In the genomic region with DNA sequence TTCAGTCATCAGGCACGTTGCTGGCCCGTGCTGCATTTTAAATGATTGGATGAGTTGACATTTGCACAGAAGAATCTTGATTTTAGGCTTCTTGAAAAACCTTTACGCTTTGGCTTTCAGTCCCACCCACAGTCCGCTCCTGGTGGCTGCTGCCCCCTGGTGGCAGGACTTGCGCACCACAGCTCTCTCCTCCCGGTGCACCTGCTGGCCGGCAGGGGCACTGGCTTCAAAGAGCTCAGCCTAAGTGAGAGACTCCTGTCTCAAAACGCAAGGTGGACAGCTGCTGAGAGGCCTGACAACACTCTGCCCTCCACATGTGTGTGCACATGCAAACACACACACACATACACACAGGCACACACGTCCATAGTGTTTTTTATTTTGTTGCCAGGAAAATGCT, we compare ENCODE assay signal across 9 mouse cellular contexts. TPM values are rescaled to one million over a fixed set of nuclear protein-coding genes. Genes with fewer than 3 reads are reported as not detected.
DNase-seq lines count a peak whose midpoint lies in the region; ATAC-seq and TF ChIP-seq lines count a peak whose summit lies in the region.
"Had no signal": no experiment of that assay in that cellular context is flagged by ENCODE, and none has a peak within 500 bp of the region (broad histone marks: within the 10 kb centered on the region; RNA-seq: fewer than 3 reads in every experiment).

No protein-coding gene starts in this region.

- peak; percentile 77 for ATAC-seq in forebrain, embryonic 11.5 days (replicated peaks; ENCODE audit: low FRiP score)
- peak; percentile 80 for ATAC-seq in heart, postnatal 0 days (ENCODE audit: insufficient read depth, low read depth)
- peak; percentile 53; the same call in 1 of the 2 replicates for ATAC-seq in liver, embryonic 15.5 days (ENCODE audit: insufficient read depth)
- peak; percentile 63 for ATAC-seq in neural tube, embryonic 12.5 days (ENCODE audit: low FRiP score, low read depth)
- peak; percentile 74; the same call in 1 of the 2 replicates for ATAC-seq in stomach, embryonic 16.5 days (ENCODE audit: insufficient read depth, low FRiP score)

- peak; percentile 97 for DNase-seq in CD8-positive naive resting alpha-beta T cell, adult 2 months (ENCODE audit: low read depth in 2 of 2, low spot score in 2 of 2)
- DNase-seq in c-Kit-negative CD71-positive TER-119-positive erythroid progenitor cells, embryonic 14.5 days (ENCODE audit: low read depth, low spot score): peak; percentile 69
- peak; percentile 94 for DNase-seq in forebrain, embryonic 11.5 days (ENCODE audit: low spot score)
- peak; percentile 81 for DNase-seq in heart, postnatal 0 days (ENCODE audit: low spot score)
- peak; percentile 86 to 95 for DNase-seq in kidney, postnatal 36 days

- H3K4me2 ChIP-seq in forebrain, embryonic 11.5 days (ENCODE audit: low read depth, low read length, severe bottlenecking): no peak overlapping the region
- H3K4me2 ChIP-seq in heart, postnatal 0 days (ENCODE audit: low read depth, low read length): no peak overlapping the region
- no peak overlapping the region for H3K4me2 ChIP-seq in liver, embryonic 15.5 days
- no peak overlapping the region for H3K4me2 ChIP-seq in neural tube, embryonic 12.5 days (replicated peaks)
- H3K4me2 ChIP-seq in stomach, embryonic 16.5 days (ENCODE audit: low read depth, low read length): no peak overlapping the region

- H3K4me1 ChIP-seq in forebrain, embryonic 11.5 days (replicated peaks; ENCODE audit: control insufficient read depth, insufficient read depth, low read length): 0 out of 2 replicates have a peak, but pooled peaks cover under 1% of the 10 kb centered on the region
- H3K4me1 ChIP-seq in heart, postnatal 0 days (ENCODE audit: control insufficient read depth, insufficient read depth): no peaks in the 10 kb centered on the region
- peaks cover 17% of the 10 kb centered on the region for H3K4me1 ChIP-seq in liver, embryonic 15.5 days (replicated peaks)
- peaks cover 18% of the 10 kb centered on the region for H3K4me1 ChIP-seq in neural tube, embryonic 12.5 days
- H3K4me1 ChIP-seq in stomach, embryonic 16.5 days (ENCODE audit: control insufficient read depth, insufficient read depth, low read length): no peaks in the 10 kb centered on the region

- 9% methylated on average over 9 of the region's 9 CpGs for WGBS in forebrain, embryonic 11.5 days
- WGBS in heart, postnatal 0 days: 3% methylated on average over 9 of the region's 9 CpGs
- WGBS in liver, embryonic 15.5 days (ENCODE audit: insufficient replicate concordance): 4% methylated on average over 9 of the region's 9 CpGs
- WGBS in neural tube, embryonic 12.5 days: 8% methylated on average over 9 of the region's 9 CpGs
- WGBS in stomach, embryonic 16.5 days: 8% methylated on average over 9 of the region's 9 CpGs

- no peak overlapping the region for H3K27ac ChIP-seq in forebrain, embryonic 11.5 days (ENCODE audit: low read depth, low read length)
- no peak overlapping the region for H3K27ac ChIP-seq in heart, postnatal 0 days (ENCODE audit: low read depth)
- H3K27ac ChIP-seq in liver, embryonic 15.5 days (replicated peaks): no peak overlapping the region
- no peak overlapping the region for H3K27ac ChIP-seq in neural tube, embryonic 12.5 days
- H3K27ac ChIP-seq in stomach, embryonic 16.5 days (ENCODE audit: low read length): no peak overlapping the region

- peaks cover 20% of the 10 kb centered on the region for H3K36me3 ChIP-seq in forebrain, embryonic 11.5 days (ENCODE audit: control insufficient read depth, insufficient read depth, low read length)
- H3K36me3 ChIP-seq in heart, postnatal 0 days (replicated peaks; ENCODE audit: control insufficient read depth, insufficient read depth, low read length): peaks cover 26% of the 10 kb centered on the region
- H3K36me3 ChIP-seq in liver, embryonic 15.5 days (replicated peaks): peaks cover 38% of the 10 kb centered on the region
- H3K36me3 ChIP-seq in neural tube, embryonic 12.5 days: peaks cover 39% of the 10 kb centered on the region
- H3K36me3 ChIP-seq in stomach, embryonic 16.5 days (ENCODE audit: control insufficient read depth, insufficient read depth, low read length): peaks cover 3% of the 10 kb centered on the region; the same call in 1 of the 2 replicates

- H3K9me3 ChIP-seq in forebrain, embryonic 11.5 days (ENCODE audit: control insufficient read depth, low read length): no peaks in the 10 kb centered on the region
- H3K9me3 ChIP-seq in heart, postnatal 0 days (replicated peaks; ENCODE audit: control insufficient read depth, low read length): no peaks in the 10 kb centered on the region
- no peaks in the 10 kb centered on the region for H3K9me3 ChIP-seq in liver, embryonic 15.5 days (replicated peaks)
- no peaks in the 10 kb centered on the region for H3K9me3 ChIP-seq in neural tube, embryonic 12.5 days
- H3K9me3 ChIP-seq in stomach, embryonic 16.5 days (replicated peaks; ENCODE audit: control insufficient read depth, low read length): no peaks in the 10 kb centered on the region

- no peak overlapping the region; the same call in 1 of the 2 replicates for H3K9ac ChIP-seq in forebrain, embryonic 11.5 days (ENCODE audit: low read length)
- H3K9ac ChIP-seq in heart, postnatal 0 days (replicated peaks; ENCODE audit: low read depth, low read length): no peak overlapping the region
- no peak overlapping the region for H3K9ac ChIP-seq in liver, embryonic 15.5 days
- no peak overlapping the region for H3K9ac ChIP-seq in neural tube, embryonic 12.5 days
- 0 out of 2 replicates have a peak overlapping the region, but pooled peaks have one; percentile 49 for H3K9ac ChIP-seq in stomach, embryonic 16.5 days (ENCODE audit: low read length)

- peak; percentile 100 for TF ChIP-seq CTCF in heart, postnatal 0 days (IDR thresholded peaks at IDR 0.05; ENCODE audit: low read depth)

- H3K27me3 ChIP-seq in forebrain, embryonic 11.5 days (ENCODE audit: control insufficient read depth, insufficient read depth, low read length): no peaks in the 10 kb centered on the region
- no peaks in the 10 kb centered on the region for H3K27me3 ChIP-seq in heart, postnatal 0 days (ENCODE audit: control insufficient read depth, insufficient read depth, low read length)
- peaks cover 9% of the 10 kb centered on the region; the same call in 1 of the 2 replicates for H3K27me3 ChIP-seq in liver, embryonic 15.5 days
- H3K27me3 ChIP-seq in neural tube, embryonic 12.5 days (replicated peaks): no peaks in the 10 kb centered on the region
- H3K27me3 ChIP-seq in stomach, embryonic 16.5 days (ENCODE audit: control insufficient read depth, insufficient read depth, low read length): no peaks in the 10 kb centered on the region

- H3K4me3 ChIP-seq in forebrain, embryonic 11.5 days (ENCODE audit: low read depth, low read length): no peak overlapping the region
- H3K4me3 ChIP-seq in heart, postnatal 0 days (ENCODE audit: low read depth, low read length): no peak overlapping the region
- H3K4me3 ChIP-seq in liver, embryonic 15.5 days (replicated peaks): no peak overlapping the region
- H3K4me3 ChIP-seq in neural tube, embryonic 12.5 days: no peak overlapping the region
- H3K4me3 ChIP-seq in stomach, embryonic 16.5 days (replicated peaks; ENCODE audit: low read length): no peak overlapping the region
- H3K4me3 ChIP-seq: erythroblast, embryonic 14.5 days had no signal

- TF ChIP-seq EP300 in heart, postnatal 0 days (IDR thresholded peaks at IDR 0.05; ENCODE audit: low read depth): no peak

RNA-seq across cellular contexts. Expression of a gene that starts 9.9 kb away (rescaled TPM):
- polyA plus RNA-seq in forebrain, embryonic 11.5 days (2014; fragmentation: Nextera tagmentation; extraction: Ambion mirVana): 3,131 and 3,150 TPM in 2 replicates
- 149 and 227 TPM in 2 replicates for total RNA-seq in heart, postnatal 0 days (2014; rRNA removed; ENCODE audit: low replicate concordance)
- 372 and 387 TPM in 2 replicates for polyA plus RNA-seq in heart, postnatal 0 days (2015; fragmentation: Nextera tagmentation; extraction: Ambion mirVana)
- 398 and 432 TPM in 2 replicates for polyA plus RNA-seq in liver, embryonic 15.5 days (2015; fragmentation: Nextera tagmentation; extraction: Ambion mirVana)
- polyA plus RNA-seq in neural tube, embryonic 12.5 days (2016; fragmentation: Nextera tagmentation; extraction: Ambion mirVana): 4,894 and 4,994 TPM in 2 replicates
- polyA plus RNA-seq in stomach, embryonic 16.5 days (2015; fragmentation: Nextera tagmentation; extraction: Ambion mirVana): 1,080 and 1,153 TPM in 2 replicates

RNA-seq across cellular contexts. Expression of a gene that starts 18.5 kb away (rescaled TPM):
- 1.3 and 1.5 TPM in 2 replicates for polyA plus RNA-seq in forebrain, embryonic 11.5 days (2014; fragmentation: Nextera tagmentation; extraction: Ambion mirVana)
- 13.1 and 25.4 TPM in 2 replicates for total RNA-seq in heart, postnatal 0 days (2014; rRNA removed; ENCODE audit: low replicate concordance)
- 15.4 and 18.7 TPM in 2 replicates for polyA plus RNA-seq in heart, postnatal 0 days (2015; fragmentation: Nextera tagmentation; extraction: Ambion mirVana)
- polyA plus RNA-seq in liver, embryonic 15.5 days (2015; fragmentation: Nextera tagmentation; extraction: Ambion mirVana): 7.8 and 8.4 TPM in 2 replicates
- 7.4 and 8.9 TPM in 2 replicates for polyA plus RNA-seq in neural tube, embryonic 12.5 days (2016; fragmentation: Nextera tagmentation; extraction: Ambion mirVana)
- polyA plus RNA-seq in stomach, embryonic 16.5 days (2015; fragmentation: Nextera tagmentation; extraction: Ambion mirVana): 11.7 and 12.0 TPM in 2 replicates
- polyA plus RNA-seq: erythroblast, embryonic 14.5 days had no signal

RNA-seq across cellular contexts. Expression of a gene that starts 32.8 kb away (rescaled TPM):
- 8.7 and 9.3 TPM in 2 replicates for polyA plus RNA-seq in forebrain, embryonic 11.5 days (2014; fragmentation: Nextera tagmentation; extraction: Ambion mirVana)
- 2.7 and 3.1 TPM in 2 replicates for total RNA-seq in heart, postnatal 0 days (2014; rRNA removed; ENCODE audit: low replicate concordance)
- polyA plus RNA-seq in heart, postnatal 0 days (2015; fragmentation: Nextera tagmentation; extraction: Ambion mirVana): 1.8 and 2.5 TPM in 2 replicates
- 14.0 and 18.9 TPM in 2 replicates for polyA plus RNA-seq in liver, embryonic 15.5 days (2015; fragmentation: Nextera tagmentation; extraction: Ambion mirVana)
- 8.1 and 8.9 TPM in 2 replicates for polyA plus RNA-seq in neural tube, embryonic 12.5 days (2016; fragmentation: Nextera tagmentation; extraction: Ambion mirVana)
- 10.0 and 11.8 TPM in 2 replicates for polyA plus RNA-seq in stomach, embryonic 16.5 days (2015; fragmentation: Nextera tagmentation; extraction: Ambion mirVana)

RNA-seq across cellular contexts. Expression of a gene that starts 57.2 kb away (rescaled TPM):
- polyA plus RNA-seq in forebrain, embryonic 11.5 days (2014; fragmentation: Nextera tagmentation; extraction: Ambion mirVana): 132 and 135 TPM in 2 replicates
- 145 and 159 TPM in 2 replicates for total RNA-seq in heart, postnatal 0 days (2014; rRNA removed; ENCODE audit: low replicate concordance)
- polyA plus RNA-seq in heart, postnatal 0 days (2015; fragmentation: Nextera tagmentation; extraction: Ambion mirVana): 191 and 207 TPM in 2 replicates
- 39.6 and 40.3 TPM in 2 replicates for polyA plus RNA-seq in liver, embryonic 15.5 days (2015; fragmentation: Nextera tagmentation; extraction: Ambion mirVana)
- polyA plus RNA-seq in neural tube, embryonic 12.5 days (2016; fragmentation: Nextera tagmentation; extraction: Ambion mirVana): 135 and 138 TPM in 2 replicates
- polyA plus RNA-seq in stomach, embryonic 16.5 days (2015; fragmentation: Nextera tagmentation; extraction: Ambion mirVana): 89.1 and 95.1 TPM in 2 replicates
